Mouse (Mus musculus) hindbrain, embryonic 15.5 days (tissue): ENCODE results near the gene Trpm4. TPM values are rescaled to one million over a fixed set of nuclear protein-coding genes. Genes with fewer than 3 reads are reported as not detected.
A peak's percentile ranks its signal among the peaks of the same experiment; 100 is the strongest.

Experiments
- ATAC-seq: fragments of 200-750 bp; cut with Nextera tagmentation; 2 replicates; pipeline ENCODE4 v1.8.0; 2017; ENCODE audit warnings: low read depth, moderate number of reproducible peaks, moderate TSS enrichment; ENCODE audit not compliant: low FRiP score
- H3K27ac ChIP-seq: fragments of 300-500 bp; sonication (generic); replicated peaks from 2 replicates; pipeline ENCODE4 v1.5.1; 2015; ENCODE audit warnings: mild to moderate bottlenecking, inconsistent platforms
- H3K27me3 ChIP-seq: fragments of 300-500 bp; sonication (generic); 2 replicates; pipeline ENCODE4 v1.6.1; 2015; ENCODE audit warnings: control low read depth, inconsistent platforms
- H3K36me3 ChIP-seq: fragments of 300-500 bp; sonication (generic); 2 replicates; pipeline ENCODE4 v1.6.1; 2015; ENCODE audit warnings: control low read depth, inconsistent platforms
- H3K4me1 ChIP-seq: fragments of 300-500 bp; sonication (generic); replicated peaks from 2 replicates; pipeline ENCODE4 v1.6.1; 2015; ENCODE audit warnings: control low read depth, inconsistent platforms
- H3K4me2 ChIP-seq: fragments of 300-500 bp; sonication (generic); 2 replicates; pipeline ENCODE4 v1.6.1; 2015; ENCODE audit warnings: moderate library complexity, mild to moderate bottlenecking, inconsistent platforms
- H3K4me3 ChIP-seq: fragments of 300-500 bp; sonication (generic); 2 replicates; pipeline ENCODE4 v1.5.1; 2015; ENCODE audit warnings: mild to moderate bottlenecking, inconsistent platforms
- H3K9ac ChIP-seq: fragments of 300-500 bp; sonication (generic); 2 replicates; pipeline ENCODE4 v1.6.1; 2015; ENCODE audit warnings: inconsistent platforms
- H3K9me3 ChIP-seq: fragments of 300-500 bp; sonication (generic); 2 replicates; pipeline ENCODE4 v1.6.1; 2016; ENCODE audit warnings: control low read depth, inconsistent platforms
- WGBS: fragments of 180-500 bp; shearing (Covaris S2); methylation state at CpG from one replicate; pipeline ENCODE4 v1.1.7; 2015; 5-methylcytosine and 5-hydroxymethylcytosine counted together
- polyA plus RNA-seq: library from polyadenylated mRNA; unstranded; fragments of >200 nt; fragmentation: Nextera tagmentation; extraction: Ambion mirVana; gene quantifications from 2 replicates; pipeline ENCODE4 v1.2.1, GENCODE M21; 2015

Gene Trpm4
- polyA plus RNA-seq, 1 experiment from 2014 or later: 11.3 TPM

DNA sequence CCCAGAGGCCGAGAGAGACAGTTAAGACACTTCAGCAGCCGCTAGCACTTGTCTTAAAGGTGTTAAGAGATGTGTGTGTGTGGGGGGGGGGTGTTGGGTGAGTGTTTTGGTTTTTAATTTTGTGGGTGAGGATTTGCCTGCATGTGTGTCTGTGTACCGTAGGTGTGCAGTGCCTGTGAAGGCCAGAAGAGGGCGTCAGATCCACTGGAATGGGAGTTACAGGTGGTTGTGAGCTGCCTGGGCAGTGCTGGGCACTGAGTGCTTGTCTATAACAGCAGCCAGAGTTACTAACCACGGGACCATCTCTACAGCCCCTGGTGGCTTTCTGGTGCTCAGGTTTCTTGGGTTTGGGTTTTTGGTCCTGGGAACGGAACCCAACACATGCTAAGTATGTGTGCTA is 2.1 kb downstream of the Trpm4 start:
- 86% methylated on average over 6 of the region's 6 CpGs for WGBS
- H3K27me3 ChIP-seq: no peaks in the 10 kb centered on the region
- no peak for ATAC-seq
- no peaks in the 10 kb centered on the region for H3K9me3 ChIP-seq
- H3K4me1 ChIP-seq: peaks cover 16% of the 10 kb centered on the region
- H3K27ac ChIP-seq: no peak overlapping the region
- H3K4me2 ChIP-seq: no peak overlapping the region
- no peak overlapping the region for H3K9ac ChIP-seq
- H3K4me3 ChIP-seq: no peak overlapping the region
- H3K36me3 ChIP-seq: peaks cover 1% of the 10 kb centered on the region; the same call in 1 of the 2 replicates

DNA sequence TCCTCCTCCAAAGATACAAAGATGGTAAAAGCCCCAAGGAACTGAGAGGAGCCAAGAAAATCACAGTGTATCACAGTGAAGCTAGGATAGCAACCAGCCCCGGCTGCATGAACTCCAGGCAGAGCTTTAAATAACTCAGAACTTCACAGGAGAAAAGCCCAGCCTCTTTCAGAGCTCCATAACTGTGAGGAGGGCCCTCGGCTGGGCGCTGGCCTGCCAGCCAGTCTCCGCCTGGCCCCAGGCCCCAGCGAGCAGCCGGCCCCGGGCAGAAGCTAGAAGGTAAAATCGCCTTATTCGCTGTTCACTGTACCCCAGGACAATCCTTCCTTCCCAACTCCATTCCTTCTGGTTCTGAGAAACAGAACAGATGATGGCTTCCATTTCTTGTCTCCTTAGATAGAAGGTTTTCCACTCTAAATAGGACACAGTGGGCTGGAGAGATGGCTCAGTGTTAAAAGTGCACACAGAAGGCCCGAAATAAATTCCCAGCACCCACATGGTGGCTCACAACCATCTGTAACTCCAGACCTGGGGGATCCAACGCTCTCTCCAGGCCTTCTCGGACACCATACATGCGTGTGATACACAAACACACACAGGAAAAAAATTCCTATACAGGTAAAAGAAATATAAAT is 4.6 kb downstream of the Trpm4 start:
- H3K9me3 ChIP-seq: no peaks in the 10 kb centered on the region
- WGBS: 82% methylated on average over 13 of the region's 13 CpGs
- H3K27me3 ChIP-seq: no peaks in the 10 kb centered on the region
- no peak overlapping the region for H3K4me3 ChIP-seq
- H3K27ac ChIP-seq: no peak overlapping the region
- peaks cover 7% of the 10 kb centered on the region; the same call in 1 of the 2 replicates for H3K36me3 ChIP-seq
- no peak overlapping the region for H3K4me2 ChIP-seq
- H3K9ac ChIP-seq: no peak overlapping the region
- H3K4me1 ChIP-seq: peaks cover 11% of the 10 kb centered on the region
- ATAC-seq: no peak

DNA sequence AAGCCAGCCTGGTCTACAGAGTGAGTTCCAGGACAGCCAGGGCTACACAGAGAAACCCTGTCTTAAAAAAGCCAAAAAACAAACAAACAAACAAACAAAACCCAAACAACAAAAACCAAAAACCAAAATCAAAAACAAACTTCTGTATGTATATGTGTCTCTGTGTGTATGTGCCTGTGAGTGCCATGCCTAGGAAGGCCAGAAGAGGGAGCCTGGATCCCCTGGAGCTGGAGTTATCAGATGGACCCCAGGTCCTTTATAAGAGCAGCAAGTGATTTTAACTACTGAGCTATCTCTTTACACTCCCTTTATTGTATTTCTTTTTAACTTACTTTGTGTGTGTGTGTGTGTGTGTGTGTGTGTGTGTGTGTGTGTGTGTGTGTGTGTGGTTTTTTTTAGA is 7.8 kb downstream of the Trpm4 start:
- no peak for ATAC-seq
- Histone ChIP-seq H3K9me3 (no peaks in the 10 kb centered on the region), H3K4me1 (no peaks in the 10 kb centered on the region), H3K27me3 (no peaks in the 10 kb centered on the region), H3K9ac (no peak overlapping the region), H3K4me2 (no peak overlapping the region), H3K36me3 (peaks cover 7% of the 10 kb centered on the region; the same call in 1 of the 2 replicates), H3K4me3 (no peak overlapping the region), H3K27ac (no peak overlapping the region)

GRCm38 (mm10) chr7:45323069-45323468 is 10.5 kb downstream of the Trpm4 start:
- no peak overlapping the region for H3K4me3 ChIP-seq
- peaks cover 7% of the 10 kb centered on the region; the same call in 1 of the 2 replicates for H3K36me3 ChIP-seq
- ATAC-seq: no peak
- 92% methylated on average over 5 of the region's 5 CpGs for WGBS
- no peak overlapping the region for H3K9ac ChIP-seq
- H3K27ac ChIP-seq: no peak overlapping the region
- no peaks in the 10 kb centered on the region for H3K9me3 ChIP-seq
- H3K27me3 ChIP-seq: no peaks in the 10 kb centered on the region
- H3K4me1 ChIP-seq: no peaks in the 10 kb centered on the region
- H3K4me2 ChIP-seq: no peak overlapping the region

DNA sequence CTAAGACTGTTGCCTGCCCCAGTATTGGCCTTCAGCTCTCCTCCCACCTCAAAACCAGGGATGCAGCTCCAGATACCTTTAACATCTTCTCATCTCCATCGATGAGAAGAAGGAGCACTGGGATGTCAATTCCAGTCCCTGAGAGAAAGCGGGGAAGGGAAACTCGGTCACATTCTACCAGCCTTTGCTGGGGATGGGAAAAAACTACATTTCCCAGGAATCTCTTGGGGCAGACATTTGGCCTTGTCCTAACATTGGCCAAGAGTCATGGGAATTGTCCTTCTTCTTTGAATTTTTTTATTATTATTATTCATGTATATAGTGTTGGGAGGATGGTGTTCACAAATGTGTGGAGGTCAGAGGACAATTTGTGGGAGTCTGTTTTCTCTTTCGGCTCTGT is 11.3 kb downstream of the Trpm4 start:
- no peaks in the 10 kb centered on the region for H3K27me3 ChIP-seq
- peaks cover 7% of the 10 kb centered on the region; the same call in 1 of the 2 replicates for H3K36me3 ChIP-seq
- WGBS: 83% methylated on average over 4 of the region's 4 CpGs
- no peaks in the 10 kb centered on the region for H3K4me1 ChIP-seq
- no peak overlapping the region for H3K4me2 ChIP-seq
- H3K27ac ChIP-seq: no peak overlapping the region
- H3K9me3 ChIP-seq: no peaks in the 10 kb centered on the region
- no peak for ATAC-seq
- no peak overlapping the region for H3K9ac ChIP-seq
- no peak overlapping the region for H3K4me3 ChIP-seq

DNA sequence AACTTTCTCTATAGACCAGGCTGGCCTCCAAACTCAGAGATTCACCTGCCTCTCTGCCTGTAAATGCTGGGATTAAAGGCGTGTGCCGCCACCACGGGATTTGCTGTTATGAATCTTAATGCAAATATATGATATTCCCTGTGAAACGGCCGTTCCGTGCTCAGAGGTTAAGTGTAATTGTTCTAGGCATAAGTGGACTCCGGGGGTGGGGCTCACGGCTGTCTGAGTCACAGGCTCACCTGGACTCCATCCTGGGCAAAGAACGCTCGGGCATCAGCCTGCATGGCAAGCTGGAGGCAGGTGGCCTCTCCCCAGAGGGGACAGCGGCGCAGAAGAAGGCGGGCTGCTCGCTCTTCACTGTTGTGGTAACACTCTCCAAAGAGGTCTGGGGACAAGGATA is 17.0 kb downstream of the Trpm4 start:
- Histone ChIP-seq H3K9ac (no peak overlapping the region), H3K4me1 (peaks cover 11% of the 10 kb centered on the region), H3K9me3 (no peaks in the 10 kb centered on the region), H3K4me2 (no peak overlapping the region), H3K27me3 (no peaks in the 10 kb centered on the region), H3K27ac (no peak overlapping the region), H3K4me3 (no peak overlapping the region), H3K36me3 (no peaks in the 10 kb centered on the region)
- WGBS: 95% methylated on average over 14 of the region's 14 CpGs
- no peak for ATAC-seq

- WGBS: 87% methylated on average over 10 of the region's 10 CpGs
- no peak overlapping the region for H3K4me2 ChIP-seq
- no peak overlapping the region for H3K9ac ChIP-seq
- no peaks in the 10 kb centered on the region for H3K36me3 ChIP-seq
- H3K4me3 ChIP-seq: no peak overlapping the region
- H3K9me3 ChIP-seq: no peaks in the 10 kb centered on the region
- H3K27me3 ChIP-seq: no peaks in the 10 kb centered on the region
- no peak for ATAC-seq
- no peak overlapping the region for H3K27ac ChIP-seq
- H3K4me1 ChIP-seq: peaks cover 11% of the 10 kb centered on the region
Observed at GRCm38 (mm10) chr7:45315182-45315701, 18.3 kb downstream of the Trpm4 start.

- peaks cover 11% of the 10 kb centered on the region for H3K4me1 ChIP-seq
- H3K27me3 ChIP-seq: no peaks in the 10 kb centered on the region
- peak overlapping the region; percentile 51 for H3K27ac ChIP-seq
- no peaks in the 10 kb centered on the region for H3K36me3 ChIP-seq
- H3K4me3 ChIP-seq: no peak overlapping the region
- 29% methylated on average over 9 of the region's 9 CpGs for WGBS
- 0 out of 2 replicates have a peak overlapping the region, but pooled peaks have one; percentile 15 for H3K4me2 ChIP-seq
- H3K9ac ChIP-seq: no peak overlapping the region
- ATAC-seq: no peak
- no peaks in the 10 kb centered on the region for H3K9me3 ChIP-seq
Observed at GRCm38 (mm10) chr7:45313495-45313894, 20.1 kb downstream of the Trpm4 start.

GRCm38 (mm10) chr7:45312686-45313453 is 20.7 kb downstream of the Trpm4 start:
- H3K27me3 ChIP-seq: no peaks in the 10 kb centered on the region
- H3K36me3 ChIP-seq: no peaks in the 10 kb centered on the region
- H3K4me2 ChIP-seq: peak overlapping the region; percentile 15; the same call in 1 of the 2 replicates
- H3K27ac ChIP-seq: peak overlapping the region; percentile 51; the same call in 1 of the 2 replicates
- H3K9me3 ChIP-seq: no peaks in the 10 kb centered on the region
- no peak overlapping the region for H3K4me3 ChIP-seq
- H3K4me1 ChIP-seq: peaks cover 11% of the 10 kb centered on the region
- 22% methylated on average over 10 of the region's 10 CpGs for WGBS
- H3K9ac ChIP-seq: no peak overlapping the region
- ATAC-seq: no peak

GRCm38 (mm10) chr7:45312023-45312422 is 21.6 kb downstream of the Trpm4 start:
- Histone ChIP-seq H3K4me3 (no peak overlapping the region), H3K9me3 (no peaks in the 10 kb centered on the region), H3K9ac (no peak overlapping the region), H3K36me3 (no peaks in the 10 kb centered on the region), H3K4me1 (peaks cover 11% of the 10 kb centered on the region), H3K4me2 (no peak overlapping the region), H3K27ac (no peak overlapping the region), H3K27me3 (no peaks in the 10 kb centered on the region)
- ATAC-seq: no peak
- WGBS: 79% methylated on average over 8 of the region's 8 CpGs

- WGBS: 8% methylated on average over 9 of the region's 9 CpGs
- no peaks in the 10 kb centered on the region for H3K9me3 ChIP-seq
- H3K4me2 ChIP-seq: no peak overlapping the region
- H3K4me1 ChIP-seq: peaks cover 22% of the 10 kb centered on the region
- no peaks in the 10 kb centered on the region for H3K36me3 ChIP-seq
- no peaks in the 10 kb centered on the region for H3K27me3 ChIP-seq
- no peak for ATAC-seq
- no peak overlapping the region for H3K27ac ChIP-seq
- no peak overlapping the region for H3K4me3 ChIP-seq
- no peak overlapping the region for H3K9ac ChIP-seq
Observed at GRCm38 (mm10) chr7:45309455-45309854, 24.1 kb downstream of the Trpm4 start.

DNA sequence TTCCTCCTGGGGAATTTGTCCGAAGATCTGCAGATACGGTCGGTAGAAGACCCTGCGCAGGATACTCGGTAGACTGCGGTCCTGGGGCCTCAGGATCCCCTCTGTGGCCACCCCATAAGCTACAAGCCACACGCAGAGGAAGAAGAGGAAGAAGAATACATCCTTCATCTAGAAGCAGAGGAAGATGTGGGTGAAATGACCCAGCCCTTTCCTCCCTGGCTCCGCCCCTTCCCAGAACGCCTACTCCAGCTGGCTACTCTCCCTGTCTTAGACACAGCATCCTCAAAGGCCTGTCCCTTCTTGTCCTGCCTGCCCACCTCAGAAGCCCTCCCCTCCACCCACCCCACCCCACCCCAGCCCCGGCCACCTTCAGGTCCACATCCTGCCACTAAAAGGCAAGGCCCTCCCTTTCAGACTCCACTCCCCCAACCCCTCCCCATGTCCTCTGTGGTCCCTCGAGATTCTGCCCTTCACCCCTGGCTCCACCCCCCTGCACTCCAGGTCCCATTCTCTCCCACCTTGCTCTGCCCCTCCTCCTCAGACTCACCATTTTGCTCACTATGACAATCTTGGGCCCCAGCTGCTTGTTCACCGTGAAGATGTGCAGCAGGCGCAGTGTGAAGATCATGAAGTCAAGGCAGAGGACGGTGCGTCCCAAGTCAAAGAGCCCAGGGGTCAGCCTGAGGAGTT is 24.9 kb downstream of the Trpm4 start:
- Histone ChIP-seq H3K4me1 (peaks cover 22% of the 10 kb centered on the region), H3K27ac (no peak overlapping the region), H3K27me3 (no peaks in the 10 kb centered on the region), H3K36me3 (no peaks in the 10 kb centered on the region), H3K4me3 (no peak overlapping the region), H3K4me2 (no peak overlapping the region), H3K9me3 (no peaks in the 10 kb centered on the region), H3K9ac (no peak overlapping the region)
- ATAC-seq: no peak
- 73% methylated on average over 14 of the region's 15 CpGs for WGBS
